Comparison of ENCODE assay signal across 8 mouse cellular contexts in genomic region chr7:144937899-144938517, GRCm38 (mm10). TPM values are rescaled to one million over a fixed set of nuclear protein-coding genes. Genes with fewer than 3 reads are reported as not detected.
DNase-seq lines count a peak whose midpoint lies in the region; ATAC-seq and TF ChIP-seq lines count a peak whose summit lies in the region.

No protein-coding gene starts in this region.

- in situ Hi-C loops in ES-E14 (cut with MboI; ENCODE audit: low sequenced_read_pairs in 2 of 2, unreplicated experiment in 2 of 2): loop anchor here (5.0 to 10.0 kb wide), 3 partner anchors 177 to 307 kb away; no protein-coding TSS in a partner anchor

- peak overlapping the region; percentile 76 for H3K9ac ChIP-seq in ES-E14 (ENCODE audit: insufficient read depth, low read depth, low read length, poor library complexity, severe bottlenecking)
- peak overlapping the region; percentile 49 for H3K9ac ChIP-seq in midbrain, embryonic 15.5 days

- peaks cover 3% of the 10 kb centered on the region for H3K4me1 ChIP-seq in erythroblast, embryonic 14.5 days (ENCODE audit: control insufficient read depth)
- no peaks in the 10 kb centered on the region; a peak in 2 of 4 replicates for H3K4me1 ChIP-seq in ES-E14 (ENCODE audit: control insufficient read depth in 2 of 2, insufficient read depth in 2 of 2, low read length in 2 of 2, poor library complexity in 1 of 2)
- peaks cover 45% of the 10 kb centered on the region for H3K4me1 ChIP-seq in heart, embryonic 10.5 days
- H3K4me1 ChIP-seq in limb, embryonic 10.5 days: peaks cover 63% of the 10 kb centered on the region
- H3K4me1 ChIP-seq in midbrain, embryonic 15.5 days: peaks cover 68% of the 10 kb centered on the region

- 1% methylated on average over 39 of the region's 39 CpGs for WGBS in heart, embryonic 10.5 days
- WGBS in limb, embryonic 10.5 days: 2% methylated on average over 39 of the region's 39 CpGs
- WGBS in midbrain, embryonic 15.5 days: under 1% methylated on average over 39 of the region's 39 CpGs

- no peak for ATAC-seq in erythroblast, adult 5-6 weeks (replicated peaks; ENCODE audit: low FRiP score, poor library complexity, severe bottlenecking)
- no peak for ATAC-seq in midbrain, embryonic 15.5 days (replicated peaks)

- peak overlapping the region; percentile 57 for H3K4me3 ChIP-seq in erythroblast, embryonic 14.5 days (replicated peaks)
- H3K4me3 ChIP-seq in ES-E14 (ENCODE audit: insufficient read depth in 1 of 2, low read depth in 1 of 2, low read length in 2 of 2, poor library complexity in 1 of 2, severe bottlenecking in 1 of 2): peak overlapping the region; percentile 75 to 82
- peak overlapping the region; percentile 85 for H3K4me3 ChIP-seq in heart, embryonic 10.5 days
- H3K4me3 ChIP-seq in limb, embryonic 10.5 days: peak overlapping the region; percentile 89
- H3K4me3 ChIP-seq in midbrain, embryonic 15.5 days: peak overlapping the region; percentile 47

- peaks cover 3% of the 10 kb centered on the region; the same call in 1 of the 2 replicates for H3K36me3 ChIP-seq in erythroblast, embryonic 14.5 days (ENCODE audit: control insufficient read depth)
- peaks cover 47% of the 10 kb centered on the region for H3K36me3 ChIP-seq in ES-E14 (ENCODE audit: control insufficient read depth, insufficient read depth, low read length, poor library complexity, severe bottlenecking)
- peaks cover 47% of the 10 kb centered on the region for H3K36me3 ChIP-seq in heart, embryonic 10.5 days
- H3K36me3 ChIP-seq in limb, embryonic 10.5 days: peaks cover 50% of the 10 kb centered on the region
- no peaks in the 10 kb centered on the region for H3K36me3 ChIP-seq in midbrain, embryonic 15.5 days (replicated peaks)

- no peak for DNase-seq in ES-E14 (ENCODE audit: low read depth, low spot score)
- no peak for DNase-seq in heart, embryonic 10.5 days (ENCODE audit: low spot score)
- DNase-seq in limb, embryonic 10.5 days (ENCODE audit: low spot score): peak; percentile 58
- no peak for DNase-seq in layer of hippocampus, postnatal 25 days (ENCODE audit: extremely low spot score in 1 of 2, low spot score in 1 of 2)
- no peak for DNase-seq in layer of hippocampus, postnatal 14 days (ENCODE audit: low spot score in 2 of 2)

- H3K27me3 ChIP-seq in erythroblast, embryonic 14.5 days (ENCODE audit: control insufficient read depth): peaks cover 63% of the 10 kb centered on the region
- peaks cover 7% of the 10 kb centered on the region; the same call in 1 of the 2 replicates for H3K27me3 ChIP-seq in heart, embryonic 10.5 days (ENCODE audit: insufficient read depth, poor library complexity, severe bottlenecking)
- H3K27me3 ChIP-seq in limb, embryonic 10.5 days (ENCODE audit: low read depth, poor library complexity, severe bottlenecking): no peaks in the 10 kb centered on the region
- peaks cover 40% of the 10 kb centered on the region for H3K27me3 ChIP-seq in midbrain, embryonic 15.5 days (replicated peaks)

- H3K9me3 ChIP-seq in erythroblast, embryonic 14.5 days (ENCODE audit: control insufficient read depth, low read length): no peaks in the 10 kb centered on the region; the same call in 1 of the 2 replicates
- H3K9me3 ChIP-seq in ES-E14 (ENCODE audit: control insufficient read depth, insufficient read depth, low read depth, low read length): no peaks in the 10 kb centered on the region
- no peaks in the 10 kb centered on the region for H3K9me3 ChIP-seq in heart, embryonic 10.5 days
- no peaks in the 10 kb centered on the region for H3K9me3 ChIP-seq in limb, embryonic 10.5 days (replicated peaks)
- H3K9me3 ChIP-seq in midbrain, embryonic 15.5 days: no peaks in the 10 kb centered on the region

- H3K4me2 ChIP-seq in midbrain, embryonic 15.5 days: peak overlapping the region; percentile 96

- no peak overlapping the region for H3K27ac ChIP-seq in ES-E14 (ENCODE audit: insufficient read depth, low read depth, low read length, poor library complexity, severe bottlenecking)
- H3K27ac ChIP-seq in heart, embryonic 10.5 days: peak overlapping the region; percentile 95
- H3K27ac ChIP-seq in limb, embryonic 10.5 days: peak overlapping the region; percentile 96
- H3K27ac ChIP-seq in midbrain, embryonic 15.5 days: no peak overlapping the region

TF ChIP-seq in ES-E14, 5 proteins besides CTCF, POLR2A, EP300 and RAD21:
- TF ChIP-seq CHD2 (IDR thresholded peaks at IDR 0.05; ENCODE audit: low read depth, low read length): no peak
- TF ChIP-seq ZNF384 (IDR thresholded peaks at IDR 0.05; ENCODE audit: low read depth, low read length): no peak
- TF ChIP-seq ZC3H11A (IDR thresholded peaks at IDR 0.05; ENCODE audit: borderline replicate concordance, low read depth, low read length): no peak
- TF ChIP-seq MAFK (IDR thresholded peaks at IDR 0.05; ENCODE audit: insufficient read depth, low read depth, low read length): no peak
- no peak for TF ChIP-seq HCFC1 (IDR thresholded peaks at IDR 0.05; ENCODE audit: borderline replicate concordance, insufficient read depth, low read length)

RNA-seq across cellular contexts. Expression of gene Ccnd1, which starts 1.7 kb away (rescaled TPM):
- polyA plus RNA-seq in erythroblast, embryonic 14.5 days (2012): 0.08 TPM in 2 replicates
- total RNA-seq in erythroblast, adult 5-6 weeks (2015; ENCODE audit: low replicate concordance): 1.2 and 1.5 TPM in 2 replicates
- 0.51 and 2.0 TPM in 2 replicates for total RNA-seq in erythroblast, adult 5-6 weeks (2017; ENCODE audit: low replicate concordance)
- 57.6 and 65.9 TPM in 2 replicates for total RNA-seq in ES-E14 (2012; rRNA removed)
- polyA plus RNA-seq in heart, embryonic 10.5 days (2016; fragmentation: Nextera tagmentation; extraction: Ambion mirVana): 92.1 and 96.5 TPM in 2 replicates
- polyA plus RNA-seq in limb, embryonic 10.5 days (2016; fragmentation: Nextera tagmentation; extraction: Ambion mirVana): 152 and 160 TPM in 2 replicates
- 39.4 and 40.8 TPM in 2 replicates for polyA plus RNA-seq in midbrain, embryonic 15.5 days (2015; fragmentation: Nextera tagmentation; extraction: Ambion mirVana)
- 10 to 100 TPM; 52.4 to 53.8 TPM for total RNA-seq in layer of hippocampus, postnatal 25 days (2021)
- 10 to 100 TPM; 29.0 to 29.6 TPM for total RNA-seq in layer of hippocampus, postnatal 14 days (2021)

RNA-seq across cellular contexts. Expression of gene LTO1, which starts 23.1 kb away (rescaled TPM):
- polyA plus RNA-seq in erythroblast, embryonic 14.5 days (2012): 1.7 and 2.6 TPM in 2 replicates
- total RNA-seq in erythroblast, adult 5-6 weeks (2015; ENCODE audit: low replicate concordance): 1.2 and 7.5 TPM in 2 replicates
- 8.3 and 16.6 TPM in 2 replicates for total RNA-seq in erythroblast, adult 5-6 weeks (2017; ENCODE audit: low replicate concordance)
- total RNA-seq in ES-E14 (2012; rRNA removed): 23.9 TPM in 2 replicates
- polyA plus RNA-seq in heart, embryonic 10.5 days (2016; fragmentation: Nextera tagmentation; extraction: Ambion mirVana): 23.3 and 26.0 TPM in 2 replicates
- 23.4 and 27.2 TPM in 2 replicates for polyA plus RNA-seq in limb, embryonic 10.5 days (2016; fragmentation: Nextera tagmentation; extraction: Ambion mirVana)
- 32.2 and 33.6 TPM in 2 replicates for polyA plus RNA-seq in midbrain, embryonic 15.5 days (2015; fragmentation: Nextera tagmentation; extraction: Ambion mirVana)
- 10 to 100 TPM; 23.7 to 25.8 TPM for total RNA-seq in layer of hippocampus, postnatal 25 days (2021)
- total RNA-seq in layer of hippocampus, postnatal 14 days (2021): 10 to 100 TPM; 24.0 to 29.0 TPM

RNA-seq across cellular contexts. Expression of gene Fgf15, which starts 41.7 kb away (rescaled TPM):
- polyA plus RNA-seq in erythroblast, embryonic 14.5 days (2012): not detected in 2 replicates
- not detected in 2 replicates for total RNA-seq in erythroblast, adult 5-6 weeks (2015; ENCODE audit: low replicate concordance)
- not detected in 2 replicates for total RNA-seq in erythroblast, adult 5-6 weeks (2017; ENCODE audit: low replicate concordance)
- total RNA-seq in ES-E14 (2012; rRNA removed): 10.8 and 43.2 TPM in 2 replicates
- 0.41 and 1.5 TPM in 2 replicates for polyA plus RNA-seq in heart, embryonic 10.5 days (2016; fragmentation: Nextera tagmentation; extraction: Ambion mirVana)
- 0.35 and 0.70 TPM in 2 replicates for polyA plus RNA-seq in limb, embryonic 10.5 days (2016; fragmentation: Nextera tagmentation; extraction: Ambion mirVana)
- 26.7 and 26.8 TPM in 2 replicates for polyA plus RNA-seq in midbrain, embryonic 15.5 days (2015; fragmentation: Nextera tagmentation; extraction: Ambion mirVana)
- total RNA-seq in layer of hippocampus, postnatal 25 days (2021): not detected
- not detected for total RNA-seq in layer of hippocampus, postnatal 14 days (2021)

Comparison
In these comparisons a context has a peak if more than half of its experiments do, and no peak if none do; other contexts are left out.
1. H3K27ac ChIP-seq: peak in heart, embryonic 10.5 days (single experiment) and limb, embryonic 10.5 days (single experiment); none in ES-E14 (single experiment) and midbrain, embryonic 15.5 days (single experiment).
2. RNA of gene Ccnd1, which starts 1.7 kb away (total RNA-seq): 57.6 to 65.9 TPM in ES-E14, 52.4 to 53.8 TPM in layer of hippocampus, postnatal 25 days and 29.0 to 29.6 TPM in layer of hippocampus, postnatal 14 days; 0.51 to 2.0 TPM in erythroblast, adult 5-6 weeks; every median in the first group is over 10 times any median in the second.
3. RNA of gene Fgf15, which starts 41.7 kb away (total RNA-seq): 10.8 to 43.2 TPM in ES-E14; not detected in layer of hippocampus, postnatal 25 days, not detected in erythroblast, adult 5-6 weeks and not detected in layer of hippocampus, postnatal 14 days; every median in the first group is over 10 times any median in the second.
4. Peak in every context shown above with its lines, with median percentiles within 50 percentile points of each other: H3K4me3 ChIP-seq.